Mouse (Mus musculus): Measurements from ENCODE around the gene Kcnab1. TPM values are rescaled to one million over a fixed set of nuclear protein-coding genes. Genes with fewer than 3 reads are reported as not detected.

Kcnab1 gene
- total RNA-seq, 2 experiments from 2014 or later, result 88.7 to 103 TPM

DNA sequence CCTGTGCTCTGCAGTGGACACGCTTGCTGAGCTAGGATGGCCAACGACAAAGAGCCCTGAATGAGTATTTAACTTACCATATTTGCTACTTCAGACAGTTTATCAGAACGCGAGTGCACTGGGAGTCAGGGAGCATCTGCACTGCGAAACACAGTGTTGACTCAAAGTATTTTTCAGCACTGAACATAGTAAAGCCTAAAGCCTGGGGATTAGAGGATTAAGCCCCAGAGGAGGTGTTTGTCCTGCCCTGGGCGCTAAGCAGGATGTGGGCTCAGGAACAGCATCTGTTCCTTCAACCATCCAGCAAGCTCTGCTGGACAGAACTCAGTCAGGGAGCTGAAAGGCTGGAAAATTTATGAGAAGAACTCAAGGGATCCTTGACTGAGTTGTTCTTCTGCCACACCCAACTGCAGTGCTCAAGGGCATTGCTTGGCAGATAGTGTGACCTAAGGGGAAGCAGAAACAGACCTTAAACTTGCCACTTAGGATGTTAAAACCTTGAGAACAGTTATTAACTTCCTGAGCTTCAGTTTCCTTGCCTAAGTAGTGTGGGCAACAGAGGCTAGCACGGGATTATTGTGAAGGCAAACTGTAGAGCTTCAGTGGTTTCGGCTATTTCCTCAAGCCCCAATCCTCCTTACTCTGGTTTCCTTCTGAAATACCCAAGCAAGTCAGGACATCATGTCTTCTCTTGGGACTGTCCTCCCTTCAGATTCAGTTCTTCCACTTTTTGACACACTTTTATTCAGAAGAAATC lies 94.4 kb downstream of the Kcnab1 start:
- DNase-seq (ENCODE audit: low spot score in 2 of 2), result no peak

DNA sequence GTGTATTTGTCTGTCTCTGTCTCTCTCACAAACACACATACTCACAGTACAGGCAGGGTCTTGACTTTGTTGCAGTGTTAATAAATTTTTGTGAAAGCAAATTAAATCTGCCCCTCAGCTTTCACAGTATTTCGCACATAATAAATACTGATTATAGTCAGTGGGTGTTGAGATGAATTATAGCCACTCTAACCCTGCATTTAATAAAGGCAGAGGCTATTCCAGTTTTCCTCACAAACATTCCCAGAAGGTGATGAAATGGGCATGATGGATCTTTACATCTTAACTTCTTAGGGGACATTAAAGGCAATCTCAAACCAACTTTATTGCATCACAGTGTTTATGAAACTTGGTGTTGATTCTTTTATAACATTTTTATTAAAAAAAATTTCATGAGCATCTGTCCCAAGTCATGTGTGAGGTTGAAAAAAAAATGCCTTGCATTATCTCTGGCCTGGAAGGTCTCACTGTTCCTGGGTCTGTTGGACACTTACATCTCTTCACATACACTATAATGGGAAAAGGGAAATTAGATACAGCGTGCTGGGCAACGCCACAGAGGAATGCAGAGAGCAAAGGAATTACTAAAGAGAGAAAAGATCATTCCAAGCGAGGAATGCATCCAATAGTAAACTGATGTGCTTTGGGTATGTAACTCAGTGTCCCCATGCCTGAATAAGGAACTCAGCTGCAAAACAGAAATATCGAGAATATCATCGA lies 95.3 kb downstream of the Kcnab1 start:
- no peak for DNase-seq (ENCODE audit: low spot score in 2 of 2)

DNA sequence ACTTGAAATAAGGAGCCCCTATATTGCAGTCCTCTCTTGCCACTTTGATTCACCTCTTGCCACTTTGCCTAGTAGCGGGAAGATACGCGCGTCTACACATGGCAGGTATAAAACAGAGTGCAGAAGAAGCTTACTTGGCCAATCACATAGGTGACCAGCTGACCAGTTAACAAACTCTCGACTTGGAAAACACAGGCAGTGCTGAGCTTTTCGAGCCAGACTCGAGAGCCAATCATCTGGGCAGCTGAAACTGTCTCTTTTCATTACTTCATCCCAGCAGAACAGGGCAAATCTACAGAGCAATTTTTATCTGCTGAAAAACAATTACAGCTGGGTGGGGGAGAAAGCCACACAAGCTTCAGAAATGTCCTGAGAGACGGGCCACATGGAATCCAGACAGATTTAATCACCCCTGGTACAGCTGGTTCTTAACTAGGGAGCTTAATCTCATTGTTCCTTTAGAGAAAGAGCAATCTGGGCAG lies 96.4 kb downstream of the Kcnab1 start:
- no peak for DNase-seq (ENCODE audit: low spot score in 2 of 2)

DNA sequence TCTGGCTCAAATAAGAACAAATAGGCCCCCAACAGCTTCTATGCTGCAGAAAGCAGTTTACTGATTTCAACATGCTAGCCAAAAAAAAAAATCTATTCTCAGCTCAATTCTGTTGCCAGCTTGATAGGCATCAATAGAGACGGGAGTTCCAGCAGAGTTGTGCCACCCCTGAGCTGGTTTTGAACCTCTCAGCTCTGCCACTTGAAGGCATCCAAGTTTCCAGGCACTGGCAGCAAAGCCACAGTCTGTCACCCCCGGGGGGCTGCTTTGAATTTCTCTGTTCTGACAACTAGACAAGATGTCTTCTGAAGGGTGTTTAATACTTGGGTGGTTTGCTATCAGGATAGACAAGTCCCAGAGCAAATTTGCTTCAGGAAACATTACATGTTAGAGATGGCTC lies 104.5 kb downstream of the Kcnab1 start:
- peak; percentile 20 to 50 for DNase-seq (ENCODE audit: low spot score in 2 of 2)

DNA sequence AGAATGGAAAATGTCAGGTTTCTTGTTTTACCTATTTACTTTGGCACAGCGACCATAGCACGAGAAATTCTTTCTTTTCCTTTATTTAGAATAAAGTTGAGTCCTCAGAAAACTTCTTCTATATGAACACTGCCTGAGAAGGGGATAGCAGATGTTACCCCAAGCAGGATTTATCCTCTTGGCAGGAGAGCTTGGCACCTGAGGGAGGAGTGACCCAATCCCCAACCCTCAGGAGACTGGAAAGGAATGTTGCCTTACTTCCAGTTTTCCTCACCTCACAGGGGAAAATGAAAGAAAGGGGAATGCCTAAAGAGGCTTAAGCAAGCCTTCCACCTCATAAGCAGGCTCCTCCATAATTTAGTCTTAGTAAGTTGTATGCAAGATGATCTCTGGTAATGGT lies 105.5 kb downstream of the Kcnab1 start:
- no peak for DNase-seq (ENCODE audit: low spot score in 2 of 2)

DNA sequence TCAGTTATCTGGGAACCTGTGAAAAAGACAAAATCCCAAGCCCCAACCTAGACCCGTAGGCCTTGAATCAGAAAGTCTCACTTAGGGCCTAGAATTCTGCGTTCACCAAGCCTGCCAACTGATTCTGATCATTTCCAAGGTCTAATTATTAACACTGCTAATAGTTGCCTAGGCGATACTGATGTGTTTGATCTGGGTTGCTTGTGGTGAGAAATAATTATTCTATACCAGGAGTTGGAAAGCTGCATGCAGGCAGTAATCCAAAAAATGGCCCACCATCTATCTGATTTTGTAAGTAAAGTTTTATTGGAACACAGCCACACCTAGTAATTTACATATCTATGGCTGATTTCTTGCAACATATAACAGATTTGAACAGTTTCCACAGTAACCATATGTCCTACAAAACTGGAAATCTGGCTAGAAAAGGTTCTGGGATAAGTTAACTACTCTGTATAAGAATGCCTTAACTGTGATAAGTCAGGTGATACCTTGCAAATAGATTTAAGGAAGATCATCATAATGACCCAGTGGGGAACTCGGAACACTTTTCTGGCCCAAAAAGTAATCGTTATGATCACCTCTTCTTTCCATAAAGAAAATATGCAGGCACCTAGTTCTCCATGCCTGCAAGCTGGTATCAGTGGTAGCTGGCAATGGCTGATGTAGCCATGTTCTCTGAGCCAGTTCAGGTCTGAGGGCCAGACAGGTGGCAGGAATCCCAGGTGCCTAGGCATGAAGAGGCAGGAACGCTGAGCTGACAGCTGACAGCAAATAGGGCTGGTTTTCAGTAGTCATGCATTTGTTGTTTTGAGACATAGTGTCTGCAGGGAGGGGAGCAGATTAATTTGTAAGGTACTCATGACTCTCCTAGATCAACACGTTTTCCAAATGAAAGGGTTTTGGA lies 108.7 kb downstream of the Kcnab1 start:
- DNase-seq (ENCODE audit: low spot score in 2 of 2), result peak; percentile 17 to 43

DNA sequence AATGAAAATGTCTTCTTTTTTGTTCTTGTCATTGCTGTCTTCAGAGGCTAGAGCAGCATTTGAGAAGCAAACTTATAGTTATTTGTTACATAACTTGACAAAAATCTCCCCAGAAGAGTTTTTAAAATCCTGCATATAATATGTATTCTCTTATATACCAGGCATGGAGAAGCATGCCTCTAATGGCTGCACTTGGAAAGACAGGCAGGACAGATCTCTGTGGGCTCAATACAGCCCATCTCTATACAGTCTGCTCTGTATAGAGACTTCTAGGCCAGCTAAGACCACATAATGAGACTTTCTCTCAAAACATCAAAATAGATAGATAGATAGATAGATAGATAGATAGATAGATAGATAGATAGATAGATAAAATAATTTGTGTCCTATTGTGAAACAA lies 111.1 kb downstream of the Kcnab1 start:
- DNase-seq (ENCODE audit: low spot score in 2 of 2), result no peak

DNA sequence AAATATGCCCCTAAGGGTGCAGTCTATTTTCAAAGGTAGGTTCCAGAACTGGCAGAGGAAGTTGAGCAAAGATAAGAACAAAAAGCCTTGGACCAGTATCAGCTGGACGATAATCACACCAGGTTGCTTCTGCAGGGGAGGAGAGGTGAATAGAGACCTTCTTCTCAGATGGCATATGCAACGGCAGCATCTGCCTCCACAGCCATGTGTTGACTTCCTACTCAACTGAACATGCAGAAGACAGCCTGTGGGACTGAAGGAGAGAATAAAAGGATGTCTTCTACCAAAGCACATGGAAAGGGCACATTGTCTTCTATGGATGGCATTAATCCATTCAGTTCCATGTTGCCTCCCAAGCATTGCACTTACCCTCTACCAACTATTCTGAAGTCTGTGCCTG lies 114.5 kb downstream of the Kcnab1 start:
- DNase-seq (ENCODE audit: low spot score in 2 of 2), result no peak

DNA sequence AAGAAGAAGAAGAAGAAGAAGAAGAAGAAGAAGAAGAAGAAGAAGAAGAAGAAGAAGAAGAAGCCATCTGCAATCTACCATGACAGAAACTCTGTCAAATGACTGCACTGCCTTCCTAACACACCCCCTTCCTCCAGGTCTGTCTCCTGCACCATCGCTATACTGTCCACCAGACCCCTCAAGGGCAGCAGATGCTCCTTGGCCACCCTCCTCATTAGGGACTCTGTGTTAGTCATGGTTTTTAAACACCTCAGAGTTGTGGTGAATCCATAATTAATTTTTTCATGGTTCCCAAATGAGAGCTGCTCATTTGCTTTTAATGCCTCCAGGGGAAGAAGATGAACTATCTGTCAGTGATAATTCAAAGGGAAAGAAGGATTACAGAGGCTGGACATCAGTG lies 121.8 kb downstream of the Kcnab1 start:
- DNase-seq (ENCODE audit: low spot score in 2 of 2), result no peak

DNA sequence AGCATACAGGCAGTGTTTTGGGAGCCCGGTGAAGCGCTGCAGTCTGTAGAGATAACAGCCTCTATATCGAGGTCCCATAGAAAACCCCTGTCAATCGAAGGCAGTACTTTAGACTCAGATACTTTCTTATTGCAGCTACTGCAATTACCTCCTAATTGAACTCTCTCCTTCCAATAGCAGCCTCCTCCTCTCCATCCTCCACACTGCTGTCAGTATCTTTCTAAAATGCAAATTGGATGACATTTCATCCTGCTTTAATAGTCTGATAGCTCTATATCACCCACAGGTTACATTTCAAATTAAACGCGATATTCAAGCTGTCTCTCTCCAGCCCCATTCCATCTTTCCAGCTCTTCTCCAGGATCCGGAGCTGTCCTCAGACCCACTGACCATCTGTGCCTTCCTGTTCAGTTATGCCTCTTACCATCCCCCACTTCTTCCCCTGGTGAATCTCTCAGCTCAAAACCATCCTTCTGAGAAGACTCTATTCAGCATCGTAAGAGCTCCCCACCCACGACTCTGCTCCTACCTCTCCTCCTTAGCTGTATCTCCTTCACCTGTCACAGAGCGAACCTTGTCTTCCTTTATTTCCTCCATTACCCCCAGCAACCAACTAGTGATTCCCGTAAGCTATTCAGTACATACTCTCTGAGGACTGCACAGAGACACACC lies 122.4 kb downstream of the Kcnab1 start:
- no peak for DNase-seq (ENCODE audit: low spot score in 2 of 2)

DNA sequence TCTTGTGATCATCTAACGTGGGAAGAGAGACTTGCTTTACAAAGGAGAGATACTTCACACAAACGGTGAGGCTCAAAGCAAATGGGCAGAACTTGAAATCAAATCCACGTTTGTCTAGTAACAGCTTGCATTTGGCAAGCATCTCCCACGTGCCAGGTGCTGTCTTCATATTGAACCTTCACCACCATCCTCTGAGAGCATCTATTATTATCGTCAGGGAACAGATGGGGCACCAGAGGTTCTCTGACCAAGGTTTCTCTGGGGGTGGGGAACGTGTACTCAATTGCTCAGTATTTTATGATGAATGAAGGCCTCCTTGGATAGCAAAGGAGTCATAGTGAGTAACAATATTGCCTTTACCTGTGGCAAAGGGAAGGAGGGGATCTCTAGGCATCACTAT lies 139.8 kb downstream of the Kcnab1 start:
- DNase-seq (ENCODE audit: low spot score in 2 of 2), result no peak

DNA sequence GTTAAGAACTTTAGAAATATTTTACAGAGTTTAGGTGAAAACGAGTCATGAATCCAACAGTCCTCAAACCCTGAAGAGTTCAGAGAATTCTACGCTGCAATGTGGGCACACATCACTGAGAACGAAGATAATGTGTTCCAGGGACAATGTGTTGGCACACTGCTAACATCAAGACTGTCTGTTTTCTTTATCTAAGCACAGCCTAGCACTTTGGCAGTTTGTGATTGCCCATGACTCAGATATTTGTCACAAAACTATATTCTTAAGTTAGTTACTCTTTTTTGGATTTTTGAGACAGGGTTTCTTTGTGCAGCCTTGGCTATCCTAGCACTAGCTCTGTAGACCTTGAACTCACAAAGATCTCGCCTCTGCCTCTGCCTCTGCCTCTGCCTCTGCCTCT lies 151.3 kb downstream of the Kcnab1 start:
- no peak for DNase-seq (ENCODE audit: low spot score in 2 of 2)

DNA sequence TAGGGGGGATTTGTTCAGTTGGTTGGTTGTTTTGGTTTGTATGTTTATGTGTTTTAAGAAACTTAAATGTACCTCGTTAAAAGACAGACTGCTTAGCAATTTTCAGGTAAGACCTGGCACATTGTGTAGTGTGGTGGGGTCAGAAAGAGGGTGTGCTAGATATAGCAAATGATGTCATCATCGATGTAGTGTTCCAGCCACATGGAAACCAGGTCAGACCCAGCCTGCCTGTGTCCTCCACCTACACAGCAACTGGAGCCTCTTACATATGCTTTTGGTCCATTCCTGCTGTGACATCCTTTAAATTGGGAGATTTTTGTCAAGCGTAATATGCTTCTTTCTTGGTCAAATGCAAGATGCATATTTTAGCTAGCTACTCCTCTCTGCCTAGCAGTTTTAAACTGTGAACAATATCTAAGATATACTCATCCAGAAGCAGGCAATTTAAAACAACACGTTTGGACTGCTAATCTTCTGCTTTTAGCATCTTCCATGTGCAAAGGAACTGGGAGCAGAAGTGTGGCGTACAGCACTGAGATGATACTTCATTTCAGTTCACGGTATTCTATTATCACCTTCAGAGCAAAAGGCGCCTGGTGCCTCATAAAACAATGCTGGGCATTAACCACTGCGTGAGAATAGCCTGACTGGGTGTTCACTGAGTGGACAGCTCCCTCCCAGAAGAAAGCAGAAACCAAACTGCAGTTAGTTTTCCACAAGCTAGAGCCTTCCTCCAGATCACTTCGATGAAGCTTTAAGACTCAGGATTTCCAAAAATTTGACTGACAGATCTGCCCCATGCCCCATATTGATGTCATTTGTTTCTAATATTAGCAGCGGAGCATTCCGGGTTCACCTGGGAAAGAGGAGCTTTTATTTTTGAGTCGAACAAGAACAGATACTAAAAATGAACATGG lies 153.6 kb downstream of the Kcnab1 start:
- DNase-seq (ENCODE audit: low spot score in 2 of 2), result no peak

DNA sequence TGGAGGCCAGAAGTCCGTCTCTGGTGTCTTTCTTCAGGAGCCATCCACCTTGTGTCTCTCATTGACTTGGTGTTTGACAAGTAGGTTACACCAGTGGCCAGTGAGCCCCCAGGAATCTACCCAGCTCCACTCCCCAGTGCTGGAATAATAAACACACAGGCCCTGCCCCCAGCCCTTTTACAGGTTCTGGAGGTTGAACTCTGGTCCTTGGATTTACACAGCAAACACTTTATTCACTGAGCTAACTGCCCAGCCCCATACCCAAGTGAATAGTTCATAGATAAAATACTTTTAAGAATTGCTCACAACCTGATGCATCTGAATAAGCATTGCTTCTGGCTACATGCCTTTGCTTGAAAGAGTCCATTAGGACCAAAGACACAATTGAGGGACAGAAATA lies 164.1 kb downstream of the Kcnab1 start:
- no peak for DNase-seq (ENCODE audit: low spot score in 2 of 2)

DNA sequence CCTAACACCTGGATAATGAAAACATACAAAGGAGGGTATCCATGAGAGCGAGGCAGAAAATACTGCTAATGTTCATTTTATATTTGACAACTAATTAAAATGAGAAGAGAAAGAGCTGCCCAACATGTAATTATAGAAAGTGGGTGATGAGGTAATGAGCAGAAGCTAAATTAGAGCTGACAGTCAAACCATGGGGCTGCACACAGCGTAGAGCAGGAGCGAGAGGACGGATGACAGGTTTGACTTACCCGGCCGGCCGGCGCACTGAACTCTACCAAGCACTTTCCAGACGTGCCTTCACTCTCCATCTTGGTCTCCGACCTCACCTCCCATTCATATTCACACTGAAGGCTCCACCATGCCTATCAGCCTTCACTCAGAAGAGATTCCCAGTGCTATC lies 168.6 kb downstream of the Kcnab1 start:
- DNase-seq (ENCODE audit: low spot score in 2 of 2), result no peak

DNA sequence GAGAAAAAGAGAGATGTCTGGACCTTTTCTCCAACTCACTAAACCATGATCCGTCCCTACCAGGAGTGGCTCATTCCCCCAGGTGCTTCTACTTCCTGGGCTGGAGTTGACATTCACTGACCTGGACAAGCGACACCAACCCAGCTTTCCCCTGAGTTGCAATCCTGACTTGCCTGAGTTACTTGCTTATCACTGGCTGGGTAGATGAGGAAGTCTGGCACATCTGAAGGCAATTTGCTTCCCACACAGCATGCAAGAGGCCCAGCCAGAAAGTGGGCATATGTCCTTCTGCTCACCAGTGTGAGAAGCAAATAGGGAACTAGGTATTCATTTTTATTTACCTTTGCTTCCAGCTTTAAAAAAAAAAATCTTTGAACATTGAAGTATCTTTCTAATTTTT lies 174.2 kb downstream of the Kcnab1 start:
- no peak for DNase-seq (ENCODE audit: low spot score in 2 of 2)

DNA sequence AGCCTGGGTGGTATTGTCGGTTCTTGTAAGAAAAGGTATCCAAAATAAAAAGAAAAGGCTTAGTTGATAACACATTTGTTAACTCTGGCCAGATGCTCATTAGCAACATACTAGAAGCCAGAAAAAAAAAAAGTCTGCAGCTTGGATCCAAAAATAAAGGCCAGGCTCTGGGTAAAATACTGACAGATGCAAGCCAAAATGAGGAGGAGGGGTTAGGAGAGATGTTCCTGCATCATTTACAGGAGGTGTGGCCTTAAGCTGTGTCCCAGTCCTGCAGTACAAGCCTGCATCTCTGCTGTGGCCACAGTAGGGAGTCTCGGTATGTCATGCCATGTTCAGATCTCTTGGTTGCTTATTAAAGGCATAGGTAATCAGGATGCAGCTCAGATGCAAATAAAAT lies 179.8 kb downstream of the Kcnab1 start:
- peak in 1 of 2 experiments; percentile 36 for DNase-seq (ENCODE audit: low spot score in 2 of 2)

DNA sequence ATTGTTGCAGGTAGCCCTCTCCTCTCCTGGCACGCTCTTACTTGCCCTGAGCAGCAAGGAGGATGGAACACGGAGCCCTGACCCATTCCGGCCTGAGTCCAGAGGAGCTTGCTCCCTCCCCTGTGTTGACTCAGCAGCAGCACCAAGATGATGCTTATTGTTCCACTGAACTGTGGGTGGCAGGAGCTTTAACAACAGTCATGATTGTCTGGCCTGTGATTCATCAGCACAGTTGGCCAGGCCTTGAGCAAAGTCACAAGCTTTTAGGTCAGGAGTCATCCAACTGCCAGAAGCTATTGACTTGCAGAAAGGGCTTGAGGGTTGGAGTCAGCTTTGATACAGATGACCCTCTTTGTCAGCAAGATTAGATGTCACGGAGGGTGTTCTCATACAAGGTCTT lies 187.8 kb downstream of the Kcnab1 start:
- no peak for DNase-seq (ENCODE audit: low spot score in 2 of 2)

DNA sequence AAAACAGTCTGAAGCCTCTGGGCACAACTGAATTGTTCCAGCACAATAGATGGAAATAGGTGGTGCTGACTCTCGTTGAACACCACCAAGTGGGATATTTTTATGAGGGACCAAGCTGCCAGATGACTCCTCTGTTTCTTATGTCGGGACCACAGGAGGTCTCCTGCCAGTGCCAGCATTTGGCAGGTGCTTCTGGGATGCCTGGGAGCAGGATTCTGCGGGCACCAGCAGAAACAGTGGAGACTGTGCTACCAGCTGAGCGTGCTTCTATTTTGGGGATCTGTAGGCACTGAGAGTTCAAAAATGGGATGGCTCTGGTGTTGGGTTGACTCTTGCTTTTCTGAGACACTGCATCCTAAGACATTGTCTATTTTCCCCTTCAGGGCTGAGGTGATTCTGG lies 190.0 kb downstream of the Kcnab1 start:
- DNase-seq (ENCODE audit: low spot score in 2 of 2), result peak in 1 of 2 experiments; percentile 42

DNA sequence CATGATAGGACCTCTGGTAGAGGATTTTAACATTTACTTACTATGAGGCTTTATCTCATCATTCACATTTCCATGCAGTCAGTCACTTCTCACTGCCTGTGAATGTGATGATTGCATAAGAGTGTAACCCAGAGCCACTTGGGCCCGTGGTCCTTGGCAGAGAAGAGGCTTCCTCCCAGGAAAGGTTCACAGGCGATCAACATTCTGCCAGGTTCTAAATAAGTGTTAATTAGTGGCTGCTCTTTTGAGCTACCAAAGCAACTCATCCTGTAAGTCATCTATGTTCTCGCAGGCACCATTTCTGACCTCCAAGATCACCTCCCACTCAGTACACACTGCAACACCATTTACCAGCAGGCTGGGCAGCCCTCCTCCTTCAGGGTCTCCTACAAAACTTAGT lies 192.3 kb downstream of the Kcnab1 start:
- DNase-seq (ENCODE audit: low spot score in 2 of 2), result no peak
